In the genomic region with DNA sequence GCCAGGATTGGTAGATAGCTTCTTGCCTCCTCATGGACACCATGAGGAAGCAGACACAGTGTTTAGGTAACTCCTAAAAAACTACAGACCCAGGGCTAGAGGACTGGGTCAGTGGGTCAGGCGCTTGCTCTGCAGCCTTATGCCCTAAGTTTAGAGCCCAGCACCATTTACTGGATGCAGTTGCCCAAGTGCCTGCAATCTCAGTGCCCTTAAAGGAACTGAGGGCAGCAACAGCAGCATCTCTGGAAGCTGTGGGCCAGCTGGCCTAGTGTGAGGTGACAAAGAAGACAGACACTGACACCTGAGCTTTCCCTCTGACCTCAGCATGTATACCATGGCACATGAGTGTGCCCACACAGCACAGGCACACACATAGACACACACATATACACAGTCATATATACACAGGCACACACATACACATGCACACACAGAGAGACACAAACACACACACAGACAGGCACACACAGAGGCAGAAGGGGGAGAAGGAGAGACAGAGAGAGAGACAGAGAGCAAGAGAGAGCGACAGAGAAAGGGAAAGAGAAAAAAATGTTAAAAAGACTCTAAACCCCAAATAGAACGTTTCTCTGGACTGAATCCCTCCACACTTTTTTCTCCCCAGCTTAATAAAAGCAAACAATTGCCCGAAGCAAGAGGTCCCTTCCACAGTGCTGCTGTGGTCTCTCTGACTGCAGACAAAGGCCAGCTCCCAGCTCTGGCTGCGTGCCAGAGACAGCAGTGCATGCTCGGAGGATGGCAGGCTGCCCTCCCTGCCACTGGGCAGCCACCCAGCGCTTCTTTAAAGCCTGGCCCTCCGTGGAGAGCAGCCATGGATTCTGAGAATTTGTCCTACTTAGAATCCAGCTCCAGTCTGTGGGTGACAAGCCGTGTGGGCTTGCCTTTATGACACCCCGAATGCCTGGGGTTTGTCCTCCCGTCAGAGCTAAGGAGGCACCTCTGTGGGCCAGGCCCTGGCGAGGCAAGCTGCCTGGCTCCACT, we compare ENCODE assay signal across 8 mouse cellular contexts.
DNase-seq lines count a peak whose midpoint lies in the region; ATAC-seq and TF ChIP-seq lines count a peak whose summit lies in the region.

No protein-coding gene starts in this region.

- 40% methylated on average over 12 of the region's 12 CpGs for WGBS in hindbrain, embryonic 14.5 days
- 34% methylated on average over 12 of the region's 12 CpGs for WGBS in midbrain, postnatal 0 days

- H3K4me3 ChIP-seq in gastrocnemius, adult 2 months: 0 out of 2 replicates have a peak overlapping the region, but pooled peaks have one; percentile 15
- no peak overlapping the region for H3K4me3 ChIP-seq in hindbrain, embryonic 14.5 days (replicated peaks; ENCODE audit: low read length)
- H3K4me3 ChIP-seq in midbrain, postnatal 0 days (ENCODE audit: low read depth, low read length): no peak overlapping the region

- H3K9ac ChIP-seq in hindbrain, embryonic 14.5 days: peak overlapping the region; percentile 32; the same call in 1 of the 2 replicates
- H3K9ac ChIP-seq in midbrain, postnatal 0 days (replicated peaks; ENCODE audit: low read length, poor library complexity, severe bottlenecking): no peak overlapping the region

- H3K9me3 ChIP-seq in hindbrain, embryonic 14.5 days (ENCODE audit: control insufficient read depth, low read length): no peaks in the 10 kb centered on the region
- no peaks in the 10 kb centered on the region for H3K9me3 ChIP-seq in midbrain, postnatal 0 days (ENCODE audit: low read length)

- ATAC-seq in hindbrain, embryonic 14.5 days (ENCODE audit: low FRiP score): peak; percentile 92
- ATAC-seq in midbrain, postnatal 0 days (ENCODE audit: low FRiP score): peak; percentile 86
- ATAC-seq in erythroid progenitor cell, adult 5-6 weeks (replicated peaks; ENCODE audit: low FRiP score, poor library complexity, severe bottlenecking): no peak

- TF ChIP-seq CTCF in gastrocnemius, adult 2 months (IDR thresholded peaks at IDR 0.05): no peak
- TF ChIP-seq CTCF in midbrain, postnatal 0 days (IDR thresholded peaks at IDR 0.05): no peak

- peak overlapping the region; percentile 79 for H3K27ac ChIP-seq in gastrocnemius, adult 2 months
- H3K27ac ChIP-seq in hindbrain, embryonic 14.5 days: peak overlapping the region; percentile 84
- H3K27ac ChIP-seq in midbrain, postnatal 0 days (ENCODE audit: low read depth, low read length): peak overlapping the region; percentile 43; the same call in 1 of the 2 replicates

- intact Hi-C loops in gastrocnemius, adult 2 months (cut with DNase I): no loop called here

- peak; percentile 68 to 76 for DNase-seq in adrenal gland, adult 18-20 months (ENCODE audit: low spot score in 2 of 2)
- peak; percentile 96 to 97 for DNase-seq in cerebellum, postnatal 10 days
- peak; percentile 86 for DNase-seq in gastrocnemius, adult 2 months
- DNase-seq in hindbrain, embryonic 14.5 days (ENCODE audit: low spot score): peak; percentile 87
- DNase-seq in left cerebral cortex, adult 8-10 months (ENCODE audit: low spot score in 2 of 2): peak; percentile 54 to 78
- DNase-seq in midbrain, postnatal 0 days (ENCODE audit: low spot score): peak; percentile 95
- peak; percentile 2 to 60 for DNase-seq in urinary bladder, postnatal 36 days (ENCODE audit: low spot score in 2 of 2)

- no peaks in the 10 kb centered on the region for H3K36me3 ChIP-seq in hindbrain, embryonic 14.5 days (replicated peaks; ENCODE audit: control insufficient read depth, insufficient read depth)
- H3K36me3 ChIP-seq in midbrain, postnatal 0 days (ENCODE audit: insufficient read depth, low read length): no peaks in the 10 kb centered on the region

- H3K4me2 ChIP-seq in hindbrain, embryonic 14.5 days (replicated peaks): peak overlapping the region; percentile 14; the same call in 1 of the 2 replicates
- H3K4me2 ChIP-seq in midbrain, postnatal 0 days (ENCODE audit: low read depth, low read length, poor library complexity, severe bottlenecking): no peak overlapping the region

- no peaks in the 10 kb centered on the region for H3K27me3 ChIP-seq in hindbrain, embryonic 14.5 days (ENCODE audit: control insufficient read depth, insufficient read depth, low read length)
- no peaks in the 10 kb centered on the region for H3K27me3 ChIP-seq in midbrain, postnatal 0 days (ENCODE audit: insufficient read depth, low read length)

- H3K4me1 ChIP-seq in hindbrain, embryonic 14.5 days (replicated peaks; ENCODE audit: control insufficient read depth, insufficient read depth, low read length): peaks cover 18% of the 10 kb centered on the region
- 0 out of 2 replicates have a peak, but pooled peaks cover 3% of the 10 kb centered on the region for H3K4me1 ChIP-seq in midbrain, postnatal 0 days (ENCODE audit: insufficient read depth, low read length)

Comparison
In these comparisons a context has a peak if more than half of its experiments do, and no peak if none do; other contexts are left out.
1. DNase-seq: peak in every context shown above with its lines; median percentile 96 in cerebellum, postnatal 10 days; 95 in midbrain, postnatal 0 days; 87 in hindbrain, embryonic 14.5 days; 86 in gastrocnemius, adult 2 months; 72 in adrenal gland, adult 18-20 months; 66 in left cerebral cortex, adult 8-10 months; 31 in urinary bladder, postnatal 36 days.